Mouse (Mus musculus): ENCODE measurements at regions not wholly inside any gene's neighbourhood (a gene's known extent, or its start where the extent isn't known, plus 50 kb on each side); places are given as distances from the start of the nearest gene placed in this dataset.

DNA sequence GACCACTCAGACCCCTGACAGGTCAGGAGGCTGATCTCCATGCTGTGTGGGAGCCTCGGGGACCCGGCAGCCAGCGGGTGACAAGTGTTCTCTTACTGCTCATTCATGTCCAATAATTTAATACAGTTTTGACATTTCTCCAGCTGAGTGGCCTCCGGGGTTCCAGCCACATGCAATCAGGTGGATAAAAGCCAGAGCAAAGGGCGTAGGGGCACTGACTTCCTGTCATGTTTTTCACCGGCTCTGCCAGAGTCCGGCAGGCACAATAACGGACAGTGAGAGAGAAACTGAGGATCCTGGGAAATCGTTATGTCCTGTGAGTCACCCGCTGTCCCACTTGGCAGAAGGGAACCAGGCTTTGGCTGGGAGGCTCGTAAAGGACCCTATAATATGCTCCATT, 412.8 kb downstream of the Ptpru start:
- Histone ChIP-seq H3K4me2 (no peak overlapping the region), H3K36me3 (ENCODE audit: control insufficient read depth, insufficient read depth, low read length) (no peaks in the 10 kb centered on the region), H3K9me3 (ENCODE audit: control insufficient read depth, low read length) (no peaks in the 10 kb centered on the region), H3K27me3 (ENCODE audit: control insufficient read depth, insufficient read depth, low read length) (no peaks in the 10 kb centered on the region), H3K4me1 (ENCODE audit: control insufficient read depth, insufficient read depth, low read length) (no peaks in the 10 kb centered on the region), H3K9ac (ENCODE audit: low read length) (no peak overlapping the region), H3K4me3 (ENCODE audit: low read depth, low read length) (no peak overlapping the region), H3K27ac (ENCODE audit: low read depth, low read length) (no peak overlapping the region)
- DNase-seq (ENCODE audit: low spot score, missing footprints) (no peak), ATAC-seq (ENCODE audit: low FRiP score) (no peak)
- WGBS, result 75% methylated on average over 11 of the region's 11 CpGs

DNA sequence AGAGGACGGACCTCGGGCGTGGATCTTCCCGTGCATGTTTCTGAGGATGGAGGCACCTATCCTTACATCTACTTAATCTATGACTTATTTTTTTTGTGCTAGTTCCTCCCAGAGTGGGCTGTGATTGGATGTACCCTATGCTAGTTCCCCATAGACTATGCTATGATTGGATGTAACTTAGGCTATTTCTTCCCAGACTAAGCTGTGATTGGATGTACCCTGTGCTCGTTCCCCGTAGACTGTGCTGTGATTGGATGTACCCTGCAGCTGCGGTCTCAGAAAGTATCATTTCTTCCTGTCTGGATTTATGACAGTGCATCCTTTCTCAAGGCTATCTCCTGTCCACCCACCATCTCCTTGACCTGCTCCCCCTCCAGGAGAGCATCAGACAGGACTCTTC, 410.2 kb downstream of the Ptpru start:
- WGBS, result 95% methylated on average over 7 of the region's 7 CpGs
- Histone ChIP-seq H3K27ac (ENCODE audit: low read depth, low read length) (no peak overlapping the region), H3K27me3 (ENCODE audit: control insufficient read depth, insufficient read depth, low read length) (no peaks in the 10 kb centered on the region), H3K4me2 (no peak overlapping the region), H3K4me3 (ENCODE audit: low read depth, low read length) (no peak overlapping the region), H3K36me3 (ENCODE audit: control insufficient read depth, insufficient read depth, low read length) (no peaks in the 10 kb centered on the region), H3K9ac (ENCODE audit: low read length) (no peak overlapping the region), H3K9me3 (ENCODE audit: control insufficient read depth, low read length) (no peaks in the 10 kb centered on the region), H3K4me1 (ENCODE audit: control insufficient read depth, insufficient read depth, low read length) (no peaks in the 10 kb centered on the region; the same call in 1 of the 2 replicates)
- no peak for DNase-seq (ENCODE audit: low spot score, missing footprints)
- no peak for ATAC-seq (ENCODE audit: low FRiP score)

DNA sequence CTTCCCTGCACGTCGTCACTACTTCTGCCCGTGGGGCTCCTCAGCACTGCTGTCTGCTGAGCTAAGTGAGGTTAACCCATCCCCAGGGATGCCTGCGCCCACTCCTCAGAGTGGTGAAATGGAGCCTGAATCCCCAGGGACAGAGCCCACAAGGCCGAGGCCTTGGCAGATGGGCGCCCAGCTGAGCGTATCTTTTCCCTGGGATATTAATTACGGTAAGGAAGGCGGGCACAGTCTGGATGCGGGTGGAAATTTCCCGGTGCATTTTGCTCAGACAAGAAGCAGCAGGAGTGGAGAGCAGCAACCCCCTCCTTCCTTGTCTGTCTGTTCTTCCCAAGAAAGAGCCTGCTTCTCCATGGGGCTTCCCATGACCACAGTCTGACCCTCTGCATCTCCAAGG, 408.7 kb downstream of the Ptpru start:
- Histone ChIP-seq H3K9me3 (ENCODE audit: control insufficient read depth, low read length) (no peaks in the 10 kb centered on the region), H3K4me1 (ENCODE audit: control insufficient read depth, insufficient read depth, low read length) (peaks cover 4% of the 10 kb centered on the region), H3K4me3 (ENCODE audit: low read depth, low read length) (no peak overlapping the region), H3K9ac (ENCODE audit: low read length) (no peak overlapping the region), H3K27me3 (ENCODE audit: control insufficient read depth, insufficient read depth, low read length) (no peaks in the 10 kb centered on the region), H3K4me2 (no peak overlapping the region), H3K27ac (ENCODE audit: low read depth, low read length) (no peak overlapping the region), H3K36me3 (ENCODE audit: control insufficient read depth, insufficient read depth, low read length) (no peaks in the 10 kb centered on the region)
- DNase-seq (ENCODE audit: low spot score, missing footprints), result no peak
- no peak for ATAC-seq (ENCODE audit: low FRiP score)
- 79% methylated on average over 11 of the region's 11 CpGs for WGBS

DNA sequence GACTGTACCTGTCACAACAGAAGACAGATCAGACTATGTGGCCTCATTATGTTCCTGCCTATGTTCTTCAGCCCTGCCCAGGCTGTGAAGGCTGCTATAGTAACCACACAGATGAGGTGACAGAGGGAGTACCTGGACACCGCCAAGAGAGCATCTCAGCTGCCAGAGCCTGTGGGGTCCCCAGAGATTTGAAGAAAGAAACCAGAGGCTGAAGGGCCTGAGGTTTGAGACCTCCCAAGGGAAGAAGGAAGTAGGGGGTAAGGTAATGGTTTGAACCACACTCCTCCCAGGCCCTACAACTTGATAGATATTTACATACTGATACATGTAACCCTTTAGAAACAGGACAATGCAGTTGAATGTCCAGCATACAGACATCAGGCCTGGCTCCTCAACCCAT, 407.7 kb downstream of the Ptpru start:
- WGBS, result 84% methylated on average over 1 of the region's 1 CpGs
- Histone ChIP-seq H3K27ac (ENCODE audit: low read depth, low read length) (no peak overlapping the region), H3K36me3 (ENCODE audit: control insufficient read depth, insufficient read depth, low read length) (no peaks in the 10 kb centered on the region), H3K9me3 (ENCODE audit: control insufficient read depth, low read length) (no peaks in the 10 kb centered on the region), H3K9ac (ENCODE audit: low read length) (no peak overlapping the region), H3K4me2 (no peak overlapping the region), H3K4me3 (ENCODE audit: low read depth, low read length) (no peak overlapping the region), H3K4me1 (ENCODE audit: control insufficient read depth, insufficient read depth, low read length) (peaks cover 4% of the 10 kb centered on the region), H3K27me3 (ENCODE audit: control insufficient read depth, insufficient read depth, low read length) (no peaks in the 10 kb centered on the region)
- ATAC-seq (ENCODE audit: low FRiP score) (no peak), DNase-seq (ENCODE audit: low spot score, missing footprints) (no peak)

DNA sequence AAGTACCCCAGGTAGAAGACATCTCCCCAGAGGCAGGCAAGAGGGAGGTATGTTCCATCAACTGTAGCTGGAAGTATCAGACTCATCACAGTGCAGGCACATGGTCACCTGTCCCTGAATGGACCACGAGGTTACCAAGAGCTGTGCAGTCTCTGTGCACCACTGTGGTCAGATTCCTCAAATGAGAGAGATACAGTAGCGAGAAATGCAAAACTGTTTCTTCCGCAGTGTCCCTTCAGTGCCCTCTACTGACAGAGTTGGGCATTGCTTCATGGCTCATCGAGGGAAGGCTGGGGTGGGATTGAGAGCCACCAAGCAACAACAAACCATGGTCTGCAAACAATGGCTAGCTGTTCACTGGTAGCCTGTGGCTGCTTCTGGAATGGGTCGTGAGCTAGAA, 406.9 kb downstream of the Ptpru start:
- 10% methylated on average over 5 of the region's 5 CpGs for WGBS
- Histone ChIP-seq H3K4me1 (ENCODE audit: control insufficient read depth, insufficient read depth, low read length) (peaks cover 4% of the 10 kb centered on the region), H3K4me3 (ENCODE audit: low read depth, low read length) (no peak overlapping the region), H3K4me2 (no peak overlapping the region), H3K27me3 (ENCODE audit: control insufficient read depth, insufficient read depth, low read length) (no peaks in the 10 kb centered on the region), H3K9me3 (ENCODE audit: control insufficient read depth, low read length) (no peaks in the 10 kb centered on the region), H3K9ac (ENCODE audit: low read length) (no peak overlapping the region), H3K27ac (ENCODE audit: low read depth, low read length) (no peak overlapping the region), H3K36me3 (ENCODE audit: control insufficient read depth, insufficient read depth, low read length) (no peaks in the 10 kb centered on the region)
- DNase-seq (ENCODE audit: low spot score, missing footprints) (peak; percentile 98), ATAC-seq (ENCODE audit: low FRiP score) (no peak; the same call in 1 of the 2 replicates)

DNA sequence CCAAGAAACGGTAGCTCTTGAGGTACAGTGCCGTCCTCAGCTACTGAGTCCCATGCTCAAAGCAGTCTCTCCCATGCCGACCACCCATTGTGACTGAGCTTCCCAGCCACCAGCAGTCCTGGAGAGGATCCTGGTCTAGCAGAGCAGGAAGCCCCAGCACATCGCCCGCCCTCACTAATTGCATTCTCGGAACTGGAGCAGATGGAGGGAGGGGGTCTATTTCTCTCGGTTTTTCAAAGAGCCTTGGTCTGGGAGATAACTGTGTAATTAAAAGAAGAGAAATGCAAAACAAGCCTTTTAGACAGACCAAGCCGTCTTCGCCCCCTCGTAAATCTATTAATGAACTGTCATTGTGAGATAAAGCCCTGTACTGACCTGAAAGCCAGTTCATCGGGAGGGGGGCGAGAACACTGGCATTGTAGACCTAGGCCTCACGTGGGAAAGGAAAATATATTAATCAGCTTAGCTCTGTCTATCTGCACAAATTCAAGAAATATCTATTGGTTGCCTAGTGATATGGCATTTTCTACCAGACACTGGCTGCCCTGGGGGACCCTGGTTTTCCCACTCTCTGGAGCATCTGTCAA, 405.4 kb downstream of the Ptpru start:
- Histone ChIP-seq H3K9ac (ENCODE audit: low read length) (no peak overlapping the region), H3K27ac (ENCODE audit: low read depth, low read length) (no peak overlapping the region), H3K4me2 (no peak overlapping the region), H3K4me3 (ENCODE audit: low read depth, low read length) (no peak overlapping the region), H3K9me3 (ENCODE audit: control insufficient read depth, low read length) (no peaks in the 10 kb centered on the region), H3K4me1 (ENCODE audit: control insufficient read depth, insufficient read depth, low read length) (peaks cover 4% of the 10 kb centered on the region), H3K36me3 (ENCODE audit: control insufficient read depth, insufficient read depth, low read length) (no peaks in the 10 kb centered on the region), H3K27me3 (ENCODE audit: control insufficient read depth, insufficient read depth, low read length) (no peaks in the 10 kb centered on the region)
- DNase-seq (ENCODE audit: low spot score, missing footprints), result no peak
- WGBS, result 57% methylated on average over 13 of the region's 13 CpGs
- peak; percentile 60 for ATAC-seq (ENCODE audit: low FRiP score)

DNA sequence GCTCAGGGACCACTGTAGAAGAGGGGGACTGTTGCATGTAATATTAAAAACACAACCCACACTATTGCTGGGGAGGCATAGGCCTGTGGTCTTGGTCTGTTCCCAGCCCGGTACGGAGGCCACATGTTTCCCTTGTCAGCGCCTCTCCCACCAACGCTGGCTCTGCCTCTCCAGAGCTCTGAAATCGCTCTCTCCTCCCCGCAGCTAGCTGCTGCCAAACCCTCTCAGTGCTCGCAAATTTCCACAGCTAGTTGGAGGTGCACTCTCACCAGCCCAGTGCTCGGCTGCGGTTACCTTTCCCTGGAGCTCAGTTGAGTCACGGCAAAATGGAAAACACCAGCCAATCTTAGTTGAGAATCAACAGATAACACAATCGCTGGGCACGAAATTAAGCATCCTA, 402.9 kb downstream of the Ptpru start:
- ATAC-seq (ENCODE audit: low FRiP score), result no peak
- 88% methylated on average over 12 of the region's 12 CpGs for WGBS
- Histone ChIP-seq H3K9me3 (ENCODE audit: control insufficient read depth, low read length) (no peaks in the 10 kb centered on the region), H3K4me3 (ENCODE audit: low read depth, low read length) (no peak overlapping the region), H3K9ac (ENCODE audit: low read length) (no peak overlapping the region), H3K36me3 (ENCODE audit: control insufficient read depth, insufficient read depth, low read length) (no peaks in the 10 kb centered on the region), H3K27ac (ENCODE audit: low read depth, low read length) (no peak overlapping the region), H3K4me2 (no peak overlapping the region), H3K27me3 (ENCODE audit: control insufficient read depth, insufficient read depth, low read length) (no peaks in the 10 kb centered on the region), H3K4me1 (ENCODE audit: control insufficient read depth, insufficient read depth, low read length) (peaks cover 4% of the 10 kb centered on the region)
- no peak for DNase-seq (ENCODE audit: low spot score, missing footprints)

DNA sequence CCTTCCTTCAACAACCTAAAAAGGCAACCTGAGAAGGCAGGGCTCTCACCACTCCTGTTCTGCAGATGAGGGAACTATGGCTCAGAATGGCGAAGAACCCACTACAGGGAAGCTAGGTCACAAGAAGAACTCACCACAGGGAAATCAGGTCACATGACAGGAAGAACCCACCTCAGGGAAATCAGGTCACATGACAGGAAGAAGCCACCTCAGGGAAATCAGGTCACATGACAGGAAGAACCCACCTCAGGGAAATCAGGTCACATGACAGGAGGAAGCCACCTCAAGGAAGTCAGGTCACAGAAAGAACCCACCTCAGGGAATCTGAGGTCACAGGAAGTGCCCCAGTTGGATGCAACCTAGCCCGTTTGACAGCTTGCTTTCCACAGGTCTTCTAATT, 399.7 kb downstream of the Ptpru start:
- Histone ChIP-seq H3K9ac (ENCODE audit: low read length) (no peak overlapping the region), H3K9me3 (ENCODE audit: control insufficient read depth, low read length) (no peaks in the 10 kb centered on the region), H3K4me3 (ENCODE audit: low read depth, low read length) (no peak overlapping the region), H3K27ac (ENCODE audit: low read depth, low read length) (no peak overlapping the region), H3K4me1 (ENCODE audit: control insufficient read depth, insufficient read depth, low read length) (no peaks in the 10 kb centered on the region), H3K4me2 (no peak overlapping the region), H3K27me3 (ENCODE audit: control insufficient read depth, insufficient read depth, low read length) (no peaks in the 10 kb centered on the region), H3K36me3 (ENCODE audit: control insufficient read depth, insufficient read depth, low read length) (no peaks in the 10 kb centered on the region)
- DNase-seq (ENCODE audit: low spot score, missing footprints), result no peak
- 95% methylated on average over 2 of the region's 2 CpGs for WGBS
- no peak for ATAC-seq (ENCODE audit: low FRiP score)

DNA sequence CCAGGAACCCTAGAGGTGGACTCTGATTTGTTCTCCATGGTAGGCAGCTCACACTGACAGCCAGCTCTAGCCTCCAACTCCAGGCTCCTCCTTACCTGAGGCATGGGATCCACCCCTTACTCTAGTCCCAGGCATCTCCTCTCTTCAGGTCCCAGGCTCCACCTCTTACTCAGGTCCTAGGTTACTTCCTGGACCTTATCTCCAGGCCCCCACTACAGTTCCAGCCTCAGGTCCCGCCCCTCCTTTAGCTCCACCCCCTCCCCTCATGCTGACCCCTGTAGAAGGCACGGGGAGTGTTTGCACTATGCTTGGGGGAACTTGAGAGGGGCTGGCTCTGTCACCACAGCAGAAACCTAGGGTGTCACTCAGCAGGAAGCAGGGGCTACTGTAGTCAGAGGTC, 399.2 kb downstream of the Ptpru start:
- Histone ChIP-seq H3K27me3 (ENCODE audit: control insufficient read depth, insufficient read depth, low read length) (no peaks in the 10 kb centered on the region), H3K9me3 (ENCODE audit: control insufficient read depth, low read length) (no peaks in the 10 kb centered on the region), H3K36me3 (ENCODE audit: control insufficient read depth, insufficient read depth, low read length) (no peaks in the 10 kb centered on the region), H3K4me2 (no peak overlapping the region), H3K4me3 (ENCODE audit: low read depth, low read length) (no peak overlapping the region), H3K9ac (ENCODE audit: low read length) (no peak overlapping the region), H3K27ac (ENCODE audit: low read depth, low read length) (no peak overlapping the region), H3K4me1 (ENCODE audit: control insufficient read depth, insufficient read depth, low read length) (no peaks in the 10 kb centered on the region)
- WGBS, result 47% methylated on average over 2 of the region's 2 CpGs
- no peak for DNase-seq (ENCODE audit: low spot score, missing footprints)
- ATAC-seq (ENCODE audit: low FRiP score), result no peak

DNA sequence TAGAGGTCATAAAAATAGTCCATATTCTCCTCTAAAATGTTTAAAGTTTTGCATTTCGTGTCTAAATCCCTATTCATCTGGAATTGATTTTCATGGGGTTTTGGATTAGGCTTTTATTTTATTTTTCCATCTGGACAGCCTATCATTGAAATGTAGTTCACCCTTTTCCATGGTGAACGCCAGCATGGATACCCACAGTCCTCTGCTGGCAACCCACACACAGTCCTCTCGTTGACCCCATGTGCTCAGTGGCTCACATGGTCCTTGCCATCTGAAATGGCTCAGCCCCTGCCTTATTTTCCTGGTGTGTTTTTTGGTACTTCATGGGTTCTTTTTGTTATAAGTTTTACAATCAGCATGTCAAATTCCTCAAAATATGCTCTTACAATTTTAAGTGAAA, 397.2 kb downstream of the Ptpru start:
- Histone ChIP-seq H3K9ac (ENCODE audit: low read length) (no peak overlapping the region), H3K4me3 (ENCODE audit: low read depth, low read length) (no peak overlapping the region), H3K27ac (ENCODE audit: low read depth, low read length) (no peak overlapping the region), H3K4me2 (no peak overlapping the region), H3K27me3 (ENCODE audit: control insufficient read depth, insufficient read depth, low read length) (no peaks in the 10 kb centered on the region), H3K4me1 (ENCODE audit: control insufficient read depth, insufficient read depth, low read length) (no peaks in the 10 kb centered on the region), H3K9me3 (ENCODE audit: control insufficient read depth, low read length) (no peaks in the 10 kb centered on the region), H3K36me3 (ENCODE audit: control insufficient read depth, insufficient read depth, low read length) (no peaks in the 10 kb centered on the region)
- DNase-seq (ENCODE audit: low spot score, missing footprints), result no peak
- WGBS, result 77% methylated on average over 3 of the region's 3 CpGs
- no peak for ATAC-seq (ENCODE audit: low FRiP score)
